In genomic region chr7:71093301-71093939, GRCm38 (mm10) we compare ENCODE assay signal across 11 mouse cellular contexts.
DNase-seq lines count a peak whose midpoint lies in the region; ATAC-seq and TF ChIP-seq lines count a peak whose summit lies in the region.
"Had no signal": no experiment of that assay in that cellular context is flagged by ENCODE, and none has a peak within 500 bp of the region (broad histone marks: within the 10 kb centered on the region; RNA-seq: fewer than 3 reads in every experiment).

No protein-coding gene starts in this region.

- no peak for TF ChIP-seq POLR2A in lung, adult 2 months (IDR thresholded peaks at IDR 0.05; ENCODE audit: borderline replicate concordance, extremely low read depth, low read depth, low read length)

- no peaks in the 10 kb centered on the region for H3K36me3 ChIP-seq in lung, embryonic 14.5 days (ENCODE audit: insufficient read depth)
- H3K36me3 ChIP-seq in heart, embryonic 15.5 days, result no peaks in the 10 kb centered on the region
- no peaks in the 10 kb centered on the region for H3K36me3 ChIP-seq in liver, embryonic 15.5 days (replicated peaks)
- H3K36me3 ChIP-seq in forebrain, embryonic 12.5 days (replicated peaks), result no peaks in the 10 kb centered on the region
- H3K36me3 ChIP-seq: midbrain, embryonic 10.5 days; neural tube, embryonic 13.5 days had no signal

- no peaks in the 10 kb centered on the region for H3K9me3 ChIP-seq in lung, embryonic 14.5 days (ENCODE audit: low read depth, low read length)
- no peaks in the 10 kb centered on the region for H3K9me3 ChIP-seq in heart, embryonic 15.5 days (replicated peaks)
- H3K9me3 ChIP-seq in liver, embryonic 15.5 days (replicated peaks), result no peaks in the 10 kb centered on the region
- no peaks in the 10 kb centered on the region for H3K9me3 ChIP-seq in forebrain, embryonic 12.5 days
- H3K9me3 ChIP-seq: midbrain, embryonic 10.5 days; neural tube, embryonic 13.5 days had no signal

- peak overlapping the region; percentile 72; the same call in 1 of the 2 replicates for H3K27ac ChIP-seq in lung, embryonic 14.5 days (ENCODE audit: low read depth)
- peak overlapping the region; percentile 58 for H3K27ac ChIP-seq in heart, embryonic 15.5 days
- peak overlapping the region; percentile 19; the same call in 1 of the 2 replicates for H3K27ac ChIP-seq in liver, embryonic 15.5 days (replicated peaks)
- no peak overlapping the region for H3K27ac ChIP-seq in forebrain, embryonic 12.5 days
- H3K27ac ChIP-seq: midbrain, embryonic 10.5 days; neural tube, embryonic 13.5 days had no signal

- no peak for TF ChIP-seq CTCF in lung, embryonic 14.5 days (IDR thresholded peaks at IDR 0.05; ENCODE audit: low read depth)
- no peak for TF ChIP-seq CTCF in lung, adult 2 months (IDR thresholded peaks at IDR 0.05; ENCODE audit: insufficient read depth, low read length)

- DNase-seq in lung, embryonic 14.5 days, result peak; percentile 91
- DNase-seq in lung, adult 2 months, result no peak
- no peak for DNase-seq in cerebellum, postnatal 14 days
- DNase-seq: cerebellum, postnatal 36 days; thymus, postnatal 36 days had no signal

- H3K4me2 ChIP-seq in lung, embryonic 14.5 days, result no peak overlapping the region; the same call in 1 of the 2 replicates
- H3K4me2 ChIP-seq in heart, embryonic 15.5 days, result no peak overlapping the region
- no peak overlapping the region for H3K4me2 ChIP-seq in liver, embryonic 15.5 days
- no peak overlapping the region for H3K4me2 ChIP-seq in forebrain, embryonic 12.5 days
- H3K4me2 ChIP-seq: neural tube, embryonic 13.5 days had no signal

- no peaks in the 10 kb centered on the region for H3K27me3 ChIP-seq in lung, embryonic 14.5 days (ENCODE audit: insufficient read depth, low read length)
- no peaks in the 10 kb centered on the region for H3K27me3 ChIP-seq in heart, embryonic 15.5 days
- H3K27me3 ChIP-seq in liver, embryonic 15.5 days, result no peaks in the 10 kb centered on the region
- no peaks in the 10 kb centered on the region for H3K27me3 ChIP-seq in forebrain, embryonic 12.5 days
- H3K27me3 ChIP-seq: neural tube, embryonic 13.5 days had no signal

- peak; percentile 96 for ATAC-seq in lung, embryonic 14.5 days (ENCODE audit: insufficient read depth)
- peak; percentile 64; the same call in 1 of the 2 replicates for ATAC-seq in heart, embryonic 15.5 days (replicated peaks; ENCODE audit: insufficient number of reproducible peaks, insufficient read depth, low FRiP score, low read depth)
- ATAC-seq in liver, embryonic 15.5 days (ENCODE audit: insufficient read depth), result peak; percentile 83
- ATAC-seq in activated CD4-positive, CD25-positive, alpha-beta regulatory T cell, adult 4 months, result no peak
- no peak for ATAC-seq in forebrain, embryonic 12.5 days (ENCODE audit: low FRiP score)

- H3K4me1 ChIP-seq in lung, embryonic 14.5 days (ENCODE audit: insufficient read depth), result peaks cover 5% of the 10 kb centered on the region; the same call in 1 of the 2 replicates
- H3K4me1 ChIP-seq in lung, adult 2 months (ENCODE audit: control insufficient read depth, insufficient read depth, low read length), result peaks cover 5% of the 10 kb centered on the region
- peaks cover 3% of the 10 kb centered on the region; the same call in 1 of the 2 replicates for H3K4me1 ChIP-seq in heart, embryonic 15.5 days (replicated peaks)
- peaks cover 12% of the 10 kb centered on the region; the same call in 1 of the 2 replicates for H3K4me1 ChIP-seq in liver, embryonic 15.5 days (replicated peaks)
- peaks cover under 1% of the 10 kb centered on the region; the same call in 1 of the 2 replicates for H3K4me1 ChIP-seq in forebrain, embryonic 12.5 days
- H3K4me1 ChIP-seq: midbrain, embryonic 10.5 days; neural tube, embryonic 13.5 days had no signal

- H3K4me3 ChIP-seq in lung, embryonic 14.5 days (ENCODE audit: low read depth, low read length), result no peak overlapping the region
- no peak overlapping the region for H3K4me3 ChIP-seq in lung, adult 2 months (replicated peaks; ENCODE audit: extremely low read depth, low read depth, low read length)
- H3K4me3 ChIP-seq in heart, embryonic 15.5 days, result no peak overlapping the region
- H3K4me3 ChIP-seq in liver, embryonic 15.5 days (replicated peaks), result no peak overlapping the region
- H3K4me3 ChIP-seq in forebrain, embryonic 12.5 days (replicated peaks), result no peak overlapping the region
- H3K4me3 ChIP-seq: midbrain, embryonic 10.5 days; neural tube, embryonic 13.5 days had no signal

- H3K9ac ChIP-seq in lung, embryonic 14.5 days, result no peak overlapping the region
- no peak overlapping the region for H3K9ac ChIP-seq in heart, embryonic 15.5 days
- H3K9ac ChIP-seq in liver, embryonic 15.5 days, result no peak overlapping the region
- H3K9ac ChIP-seq in forebrain, embryonic 12.5 days, result no peak overlapping the region
- H3K9ac ChIP-seq: neural tube, embryonic 13.5 days had no signal

- 22% methylated on average over 6 of the region's 6 CpGs for WGBS in lung, embryonic 14.5 days
- whole genome bisulfite sequencing in lung, adult 2 months, result 32% methylated on average over 6 of the region's 6 CpGs
- 32% methylated on average over 6 of the region's 6 CpGs for WGBS in heart, embryonic 15.5 days
- WGBS in liver, embryonic 15.5 days (ENCODE audit: insufficient replicate concordance), result 25% methylated on average over 6 of the region's 6 CpGs
- 84% methylated on average over 6 of the region's 6 CpGs for WGBS in forebrain, embryonic 12.5 days

Comparison
In these comparisons a context has a peak if more than half of its experiments do, and no peak if none do; other contexts are left out.
1. ATAC-seq: peak in lung, embryonic 14.5 days (single experiment), heart, embryonic 15.5 days (single experiment) and liver, embryonic 15.5 days (single experiment); none in activated CD4-positive, CD25-positive, alpha-beta regulatory T cell, adult 4 months (single experiment) and forebrain, embryonic 12.5 days (single experiment).